Mouse (Mus musculus) forebrain, postnatal 0 days (tissue): ENCODE measurements around the gene Smco2. TPM values are rescaled to one million over a fixed set of nuclear protein-coding genes. Genes with fewer than 3 reads are reported as not detected.
A peak's percentile ranks its signal among the peaks of the same experiment; 100 is the strongest.

Experiments
- ATAC-seq: fragments of 200-750 bp; cut with Nextera tagmentation; 2 replicates; pipeline ENCODE4 v1.8.0; 2017; ENCODE audit warnings: mild to moderate bottlenecking, moderate library complexity
- DNase-seq: peaks from one replicate; pipeline ENCODE4 v3.0.0-alpha.2; 2015
- H3K27ac ChIP-seq: fragments of 300-500 bp; sonication (generic); 2 replicates; pipeline ENCODE4 v1.5.1; 2014; ENCODE audit warnings: low read depth, mild to moderate bottlenecking, antibody characterized with exemption, low read length, moderate library complexity, mixed read lengths
- H3K27me3 ChIP-seq: fragments of 300-500 bp; sonication (generic); 2 replicates; pipeline ENCODE4 v1.6.1; 2014; ENCODE audit warnings: mild to moderate bottlenecking, low read length, mixed read lengths; ENCODE audit not compliant: insufficient read depth
- H3K36me3 ChIP-seq: fragments of 300-500 bp; sonication (generic); 2 replicates; pipeline ENCODE4 v1.6.1; 2014; ENCODE audit warnings: mild to moderate bottlenecking, moderate library complexity; ENCODE audit not compliant: insufficient read depth
- H3K4me1 ChIP-seq: fragments of 300-500 bp; sonication (generic); 2 replicates; pipeline ENCODE4 v1.6.1; 2014; ENCODE audit warnings: antibody characterized with exemption; ENCODE audit not compliant: insufficient read depth
- H3K4me2 ChIP-seq: fragments of 300-500 bp; sonication (generic); 2 replicates; pipeline ENCODE4 v1.6.1; 2014; ENCODE audit warnings: low read depth, mild to moderate bottlenecking, moderate library complexity
- H3K4me3 ChIP-seq: fragments of 300-500 bp; sonication (generic); 2 replicates; pipeline ENCODE4 v1.5.1; 2014; ENCODE audit warnings: low read depth, low read length, mixed read lengths
- H3K9ac ChIP-seq: fragments of 300-500 bp; sonication (generic); 2 replicates; pipeline ENCODE4 v1.6.1; 2014; ENCODE audit warnings: mild to moderate bottlenecking
- H3K9me3 ChIP-seq: fragments of 300-500 bp; sonication (generic); 2 replicates; pipeline ENCODE4 v1.6.1; 2016; ENCODE audit warnings: low read length
- CTCF ChIP-seq: sonication (generic); IDR thresholded peaks from 2 replicates; pipeline ENCODE4 v1.5.1; 2016; ENCODE audit warnings: antibody characterized with exemption, control low read depth, low read depth
- WGBS: fragments of 180-500 bp; shearing (Covaris S2); extraction: QIAGEN DNeasy Blood & Tissue Kit; methylation state at CpG from one replicate; pipeline ENCODE4 v1.1.7; 2014; 5-methylcytosine and 5-hydroxymethylcytosine counted together
- polyA plus RNA-seq: library from polyadenylated mRNA; unstranded; fragments of >200 nt; fragmentation: Nextera tagmentation; extraction: Ambion mirVana; gene quantifications from 2 replicates; pipeline ENCODE4 v1.2.1, GENCODE M21; 2015
- total RNA-seq: library from RNA; depleted of rRNA; stranded (reverse); fragments of >200 nt; gene quantifications from 2 replicates; pipeline ENCODE4 v1.2.3, GENCODE M21; 2014

Smco2 gene
- total and polyA plus RNA-seq, 2 experiments from 2014 or later, result not detected

- no peak overlapping the region for H3K4me2 ChIP-seq
- H3K27me3 ChIP-seq, result no peaks in the 10 kb centered on the region
- WGBS, result 58% methylated on average over 4 of the region's 4 CpGs
- no peak overlapping the region for H3K9ac ChIP-seq
- no peak overlapping the region for H3K4me3 ChIP-seq
- DNase-seq (no peak), ATAC-seq (no peak)
- H3K27ac ChIP-seq, result no peak overlapping the region
- peaks cover 10% of the 10 kb centered on the region; the same call in 1 of the 2 replicates for H3K4me1 ChIP-seq
- no peaks in the 10 kb centered on the region for H3K9me3 ChIP-seq
- no peaks in the 10 kb centered on the region for H3K36me3 ChIP-seq
- TF ChIP-seq CTCF, result no peak
Observed at GRCm38 (mm10) chr6:146884851-146885250, 34.9 kb downstream of the Smco2 start.

GRCm38 (mm10) chr6:146887958-146888659, 38.2 kb downstream of the Smco2 start, which contains the start of gene Ppfibp1:
Ppfibp1 (plus strand) TSS chr6:146888487.
- H3K4me1 ChIP-seq, result peaks cover 10% of the 10 kb centered on the region; the same call in 1 of the 2 replicates
- peak within 1 kb of the TSS; percentile 83 for H3K4me3 ChIP-seq
- 2% methylated on average over 76 of the region's 80 CpGs for WGBS
- ATAC-seq, result peak; percentile 95
- H3K9me3 ChIP-seq, result no peaks in the 10 kb centered on the region
- H3K27ac ChIP-seq, result no peak within 1 kb of the TSS
- no peak for TF ChIP-seq CTCF
- peak within 1 kb of the TSS; percentile 93 for H3K4me2 ChIP-seq
- peak; percentile 93 for DNase-seq
- no peaks in the 10 kb centered on the region for H3K36me3 ChIP-seq
- no peaks in the 10 kb centered on the region for H3K27me3 ChIP-seq
- H3K9ac ChIP-seq, result peak within 1 kb of the TSS; percentile 76

- Histone ChIP-seq H3K36me3 (no peaks in the 10 kb centered on the region), H3K27ac (no peak overlapping the region), H3K9ac (peak overlapping the region; percentile 76), H3K4me2 (peak overlapping the region; percentile 93), H3K9me3 (no peaks in the 10 kb centered on the region), H3K4me3 (peak overlapping the region; percentile 83), H3K27me3 (no peaks in the 10 kb centered on the region), H3K4me1 (peaks cover 10% of the 10 kb centered on the region; the same call in 1 of the 2 replicates)
- 11% methylated on average over 25 of the region's 26 CpGs for WGBS
- DNase-seq (no peak), ATAC-seq (peak; percentile 65)
- no peak for TF ChIP-seq CTCF
Observed at GRCm38 (mm10) chr6:146888660-146889490, 39.0 kb downstream of the Smco2 start.

- no peak for TF ChIP-seq CTCF
- no peak overlapping the region for H3K27ac ChIP-seq
- DNase-seq, result no peak
- ATAC-seq, result no peak
- no peaks in the 10 kb centered on the region for H3K9me3 ChIP-seq
- H3K36me3 ChIP-seq, result no peaks in the 10 kb centered on the region
- 43% methylated on average over 2 of the region's 2 CpGs for WGBS
- H3K4me2 ChIP-seq, result 0 out of 2 replicates have a peak overlapping the region, but pooled peaks have one; percentile 13
- no peak overlapping the region for H3K4me3 ChIP-seq
- no peaks in the 10 kb centered on the region for H3K27me3 ChIP-seq
- no peak overlapping the region for H3K9ac ChIP-seq
- peaks cover 10% of the 10 kb centered on the region; the same call in 1 of the 2 replicates for H3K4me1 ChIP-seq
Observed at GRCm38 (mm10) chr6:146890215-146890614, 40.3 kb downstream of the Smco2 start.

- ATAC-seq, result no peak
- no peaks in the 10 kb centered on the region for H3K9me3 ChIP-seq
- no peak for DNase-seq
- H3K4me2 ChIP-seq, result 0 out of 2 replicates have a peak overlapping the region, but pooled peaks have one; percentile 13
- peaks cover 10% of the 10 kb centered on the region; the same call in 1 of the 2 replicates for H3K4me1 ChIP-seq
- no peak for TF ChIP-seq CTCF
- no peak overlapping the region for H3K9ac ChIP-seq
- H3K36me3 ChIP-seq, result no peaks in the 10 kb centered on the region
- H3K4me3 ChIP-seq, result no peak overlapping the region
- H3K27me3 ChIP-seq, result no peaks in the 10 kb centered on the region
- H3K27ac ChIP-seq, result no peak overlapping the region
Observed at GRCm38 (mm10) chr6:146890633-146891032, 40.7 kb downstream of the Smco2 start.

- Histone ChIP-seq H3K4me1 (no peaks in the 10 kb centered on the region), H3K4me3 (no peak overlapping the region), H3K27ac (no peak overlapping the region), H3K36me3 (no peaks in the 10 kb centered on the region), H3K4me2 (no peak overlapping the region), H3K9ac (no peak overlapping the region), H3K27me3 (no peaks in the 10 kb centered on the region), H3K9me3 (no peaks in the 10 kb centered on the region)
- no peak for TF ChIP-seq CTCF
- ATAC-seq (no peak), DNase-seq (no peak)
- WGBS, result 67% methylated on average over 2 of the region's 2 CpGs
Observed at GRCm38 (mm10) chr6:146893890-146894289, 44.0 kb downstream of the Smco2 start.

GRCm38 (mm10) chr6:146898709-146899108, 48.8 kb downstream of the Smco2 start:
- H3K36me3 ChIP-seq, result no peaks in the 10 kb centered on the region
- no peaks in the 10 kb centered on the region for H3K4me1 ChIP-seq
- H3K27ac ChIP-seq, result no peak overlapping the region
- H3K4me3 ChIP-seq, result no peak overlapping the region
- no peak for TF ChIP-seq CTCF
- WGBS, result 83% methylated on average over 6 of the region's 6 CpGs
- no peak overlapping the region for H3K4me2 ChIP-seq
- no peaks in the 10 kb centered on the region for H3K9me3 ChIP-seq
- no peak overlapping the region for H3K9ac ChIP-seq
- ATAC-seq (no peak), DNase-seq (no peak)
- no peaks in the 10 kb centered on the region for H3K27me3 ChIP-seq
